Mouse (Mus musculus) midbrain, embryonic 15.5 days (tissue): ENCODE results near the gene Dact2. TPM values are rescaled to one million over a fixed set of nuclear protein-coding genes. Genes with fewer than 3 reads are reported as not detected.

Experiments
- ATAC-seq: fragments of 200-750 bp; cut with Nextera tagmentation; replicated peaks from 2 replicates; pipeline ENCODE4 v1.8.0; 2017; ENCODE audit warnings: moderate TSS enrichment
- H3K27ac ChIP-seq: fragments of 300-500 bp; sonication (generic); 2 replicates; pipeline ENCODE4 v1.5.1; 2015; ENCODE audit warnings: mild to moderate bottlenecking, inconsistent platforms
- H3K27me3 ChIP-seq: fragments of 300-500 bp; sonication (generic); replicated peaks from 2 replicates; pipeline ENCODE4 v1.6.1; 2015; ENCODE audit warnings: inconsistent platforms
- H3K36me3 ChIP-seq: fragments of 300-500 bp; sonication (generic); replicated peaks from 2 replicates; pipeline ENCODE4 v1.6.1; 2015; ENCODE audit warnings: inconsistent platforms
- H3K4me1 ChIP-seq: fragments of 300-500 bp; sonication (generic); 2 replicates; pipeline ENCODE4 v1.6.1; 2015; ENCODE audit warnings: inconsistent platforms
- H3K4me2 ChIP-seq: fragments of 300-500 bp; sonication (generic); 2 replicates; pipeline ENCODE4 v1.6.1; 2015; ENCODE audit warnings: inconsistent platforms, mild to moderate bottlenecking, moderate library complexity
- H3K4me3 ChIP-seq: fragments of 300-500 bp; sonication (generic); 2 replicates; pipeline ENCODE4 v1.5.1; 2015; ENCODE audit warnings: mild to moderate bottlenecking, inconsistent platforms
- H3K9ac ChIP-seq: fragments of 300-500 bp; sonication (generic); 2 replicates; pipeline ENCODE4 v1.6.1; 2015; ENCODE audit warnings: mild to moderate bottlenecking, inconsistent platforms
- H3K9me3 ChIP-seq: fragments of 300-500 bp; sonication (generic); 2 replicates; pipeline ENCODE4 v1.6.1; 2016; ENCODE audit warnings: inconsistent platforms
- WGBS: fragments of 180-500 bp; shearing (Covaris S2); methylation state at CpG from one replicate; pipeline ENCODE4 v1.1.7; 2015; ENCODE audit warnings: mixed read lengths; 5-methylcytosine and 5-hydroxymethylcytosine counted together
- polyA plus RNA-seq: library from polyadenylated mRNA; unstranded; fragments of >200 nt; fragmentation: Nextera tagmentation; extraction: Ambion mirVana; gene quantifications from 2 replicates; pipeline ENCODE4 v1.2.1, GENCODE M21; 2015

The Dact2 gene
- polyA plus RNA-seq, 1 experiment from 2014 or later, result 1.7 TPM

DNA sequence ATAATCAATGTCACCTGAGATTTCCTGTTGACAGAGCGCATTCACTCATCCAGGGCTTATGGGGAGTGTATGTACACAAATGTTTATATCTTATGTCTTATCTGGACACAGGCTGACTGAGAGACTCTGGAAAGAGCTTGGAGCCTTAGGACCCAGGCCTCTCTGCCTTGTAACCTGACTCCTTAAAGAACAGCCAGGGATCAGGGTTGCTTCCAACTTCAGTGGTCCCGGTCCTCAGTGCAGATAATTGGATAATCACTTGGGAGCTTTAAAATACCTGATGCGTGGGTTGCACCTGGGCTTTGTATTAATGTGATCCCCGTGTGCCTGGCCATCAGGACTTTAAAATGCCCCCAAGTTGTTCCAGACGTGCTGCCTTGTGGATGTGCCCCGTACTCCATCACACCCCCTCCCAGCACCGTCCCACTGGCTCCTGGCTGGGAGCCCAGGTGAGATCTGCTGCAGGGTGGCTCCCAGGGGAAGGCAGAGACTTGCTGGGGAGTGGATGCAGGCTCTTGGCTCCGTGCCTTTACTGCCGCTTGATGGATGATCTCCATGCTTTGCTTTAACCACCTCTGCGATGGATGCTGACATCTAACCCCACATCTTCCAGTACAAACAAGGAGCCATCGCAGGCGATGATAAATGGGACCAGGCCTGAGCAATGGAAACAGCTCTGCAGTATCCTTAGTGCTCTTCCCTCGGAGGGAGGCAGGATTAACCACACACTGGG is 26.8 kb upstream of the Dact2 start:
- WGBS, result 22% methylated on average over 13 of the region's 13 CpGs
- H3K9ac ChIP-seq, result no peak overlapping the region

DNA sequence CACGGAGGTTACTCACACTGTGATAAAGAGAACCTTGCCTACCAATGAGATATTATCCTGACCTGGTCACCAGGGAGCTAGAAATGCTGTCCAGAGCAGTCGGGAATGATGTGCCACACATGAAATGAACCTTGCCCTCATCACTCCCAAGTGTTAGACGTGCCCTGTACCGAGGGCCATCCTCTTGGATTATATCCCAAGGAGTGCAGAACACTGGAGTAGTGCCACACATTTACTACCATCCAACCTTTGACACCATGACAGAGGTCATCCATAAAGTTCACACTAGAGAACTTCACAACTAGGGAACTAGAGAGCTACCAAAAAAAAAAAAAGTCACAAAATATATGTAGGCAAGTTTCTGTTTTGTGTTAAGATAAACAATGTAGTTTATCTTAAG is 24.3 kb upstream of the Dact2 start:
- 0 out of 2 replicates have a peak, but pooled peaks cover 5% of the 10 kb centered on the region for H3K4me1 ChIP-seq
- H3K9ac ChIP-seq, result no peak overlapping the region
- ATAC-seq, result no peak
- no peak overlapping the region for H3K4me3 ChIP-seq
- no peaks in the 10 kb centered on the region for H3K27me3 ChIP-seq
- WGBS, result 85% methylated on average over 4 of the region's 4 CpGs
- no peaks in the 10 kb centered on the region for H3K9me3 ChIP-seq
- H3K27ac ChIP-seq, result no peak overlapping the region
- H3K4me2 ChIP-seq, result no peak overlapping the region
- no peaks in the 10 kb centered on the region for H3K36me3 ChIP-seq

More for the DNA sequence above, 26.8 kb upstream of the Dact2 start:
- Histone ChIP-seq H3K4me3 (no peak overlapping the region), H3K9me3 (no peaks in the 10 kb centered on the region), H3K4me1 (0 out of 2 replicates have a peak, but pooled peaks cover 5% of the 10 kb centered on the region), H3K27me3 (no peaks in the 10 kb centered on the region), H3K36me3 (no peaks in the 10 kb centered on the region), H3K4me2 (no peak overlapping the region), H3K27ac (no peak overlapping the region)
- no peak for ATAC-seq

DNA sequence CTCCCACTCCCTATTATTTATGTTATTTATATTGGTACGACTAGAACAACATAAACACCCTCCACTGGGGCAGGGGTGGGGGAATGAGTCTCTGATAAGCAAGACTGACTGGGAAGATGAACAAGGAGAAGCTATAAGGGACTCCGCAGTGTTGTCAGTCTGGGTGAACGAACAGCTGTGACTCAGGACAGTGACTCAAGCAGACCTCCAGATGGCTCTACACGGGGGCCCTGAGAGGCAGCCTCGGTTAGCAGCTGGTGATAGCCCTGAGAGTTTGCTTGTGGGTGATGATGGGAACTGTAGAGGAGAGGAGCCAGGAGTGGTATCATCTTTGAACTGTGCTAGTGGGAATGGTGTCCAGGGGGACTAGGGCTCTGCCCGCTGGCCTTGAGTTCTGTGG is 23.5 kb upstream of the Dact2 start:
- H3K4me1 ChIP-seq, result 0 out of 2 replicates have a peak, but pooled peaks cover 5% of the 10 kb centered on the region
- H3K27me3 ChIP-seq, result no peaks in the 10 kb centered on the region
- ATAC-seq, result 0 out of 2 replicates have a peak, but pooled peaks have one; percentile 21
- H3K4me3 ChIP-seq, result no peak overlapping the region
- no peak overlapping the region for H3K4me2 ChIP-seq
- H3K36me3 ChIP-seq, result no peaks in the 10 kb centered on the region
- no peak overlapping the region for H3K27ac ChIP-seq
- no peak overlapping the region for H3K9ac ChIP-seq
- H3K9me3 ChIP-seq, result no peaks in the 10 kb centered on the region
- WGBS, result 52% methylated on average over 6 of the region's 6 CpGs

- Histone ChIP-seq H3K4me1 (0 out of 2 replicates have a peak, but pooled peaks cover 5% of the 10 kb centered on the region), H3K4me2 (no peak overlapping the region), H3K36me3 (no peaks in the 10 kb centered on the region), H3K4me3 (no peak overlapping the region), H3K9ac (no peak overlapping the region), H3K27ac (no peak overlapping the region), H3K9me3 (no peaks in the 10 kb centered on the region), H3K27me3 (no peaks in the 10 kb centered on the region)
- WGBS, result 26% methylated on average over 4 of the region's 4 CpGs
- ATAC-seq, result no peak
These were observed 22.7 kb upstream of the Dact2 start for GRCm38 (mm10) chr17:14226778-14227177.

- Histone ChIP-seq H3K4me2 (no peak overlapping the region), H3K4me3 (no peak overlapping the region), H3K27ac (no peak overlapping the region), H3K36me3 (no peaks in the 10 kb centered on the region), H3K4me1 (0 out of 2 replicates have a peak, but pooled peaks cover 3% of the 10 kb centered on the region), H3K9me3 (no peaks in the 10 kb centered on the region), H3K27me3 (no peaks in the 10 kb centered on the region), H3K9ac (no peak overlapping the region)
- 80% methylated on average over 9 of the region's 9 CpGs for WGBS
- peak; percentile 34; the same call in 1 of the 2 replicates for ATAC-seq
These were observed 22.0 kb upstream of the Dact2 start for GRCm38 (mm10) chr17:14225982-14226652.

- Histone ChIP-seq H3K36me3 (no peaks in the 10 kb centered on the region), H3K4me3 (no peak overlapping the region), H3K27ac (no peak overlapping the region), H3K4me1 (no peaks in the 10 kb centered on the region), H3K4me2 (no peak overlapping the region), H3K9me3 (no peaks in the 10 kb centered on the region), H3K27me3 (no peaks in the 10 kb centered on the region), H3K9ac (no peak overlapping the region)
- peak; percentile 43 for ATAC-seq
- WGBS, result 23% methylated on average over 11 of the region's 11 CpGs
These were observed 17.9 kb upstream of the Dact2 start for GRCm38 (mm10) chr17:14221893-14222615.

- ATAC-seq, result 0 out of 2 replicates have a peak, but pooled peaks have one; percentile 40
- 67% methylated on average over 7 of the region's 7 CpGs for WGBS
- H3K36me3 ChIP-seq, result no peaks in the 10 kb centered on the region
These were observed 16.6 kb upstream of the Dact2 start for GRCm38 (mm10) chr17:14220606-14221202.

DNA sequence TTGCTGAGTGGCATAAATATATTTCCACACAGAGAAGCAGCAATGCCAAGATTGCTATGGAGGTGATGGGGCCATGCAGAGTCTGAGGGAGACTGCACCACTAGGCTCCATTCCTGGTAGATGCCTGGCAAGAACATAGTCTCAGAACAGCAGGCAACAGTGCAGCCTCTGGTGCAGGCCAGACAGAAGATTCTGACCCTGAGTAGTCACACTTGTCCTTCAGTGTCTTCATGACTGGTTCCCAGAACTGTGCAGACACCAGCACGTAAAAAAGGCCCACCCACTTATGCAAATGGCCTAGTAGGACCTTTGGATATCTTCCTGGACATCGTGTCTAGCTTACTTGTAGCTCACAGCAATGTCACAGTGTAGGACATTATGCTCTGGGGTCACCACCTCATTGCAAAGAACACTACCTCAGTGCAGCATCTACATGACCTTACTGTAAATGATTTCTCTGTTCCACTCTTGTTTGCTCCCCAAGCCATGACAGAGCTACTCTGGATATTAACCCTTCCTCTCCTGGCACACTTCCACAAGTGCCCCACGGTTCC is 9.9 kb upstream of the Dact2 start:
- H3K36me3 ChIP-seq, result no peaks in the 10 kb centered on the region
- no peak overlapping the region for H3K4me2 ChIP-seq
- no peaks in the 10 kb centered on the region for H3K9me3 ChIP-seq
- H3K27me3 ChIP-seq, result no peaks in the 10 kb centered on the region
- no peaks in the 10 kb centered on the region for H3K4me1 ChIP-seq
- 72% methylated on average over 3 of the region's 3 CpGs for WGBS
- no peak overlapping the region for H3K9ac ChIP-seq
- 0 out of 2 replicates have a peak, but pooled peaks have one; percentile 8 for ATAC-seq
- no peak overlapping the region for H3K4me3 ChIP-seq
- no peak overlapping the region for H3K27ac ChIP-seq

More at GRCm38 (mm10) chr17:14220606-14221202, 16.6 kb upstream of the Dact2 start:
- no peak overlapping the region for H3K9ac ChIP-seq
- no peak overlapping the region for H3K4me3 ChIP-seq
- no peaks in the 10 kb centered on the region for H3K9me3 ChIP-seq
- H3K4me2 ChIP-seq, result no peak overlapping the region
- H3K4me1 ChIP-seq, result no peaks in the 10 kb centered on the region
- H3K27ac ChIP-seq, result no peak overlapping the region
- H3K27me3 ChIP-seq, result no peaks in the 10 kb centered on the region

DNA sequence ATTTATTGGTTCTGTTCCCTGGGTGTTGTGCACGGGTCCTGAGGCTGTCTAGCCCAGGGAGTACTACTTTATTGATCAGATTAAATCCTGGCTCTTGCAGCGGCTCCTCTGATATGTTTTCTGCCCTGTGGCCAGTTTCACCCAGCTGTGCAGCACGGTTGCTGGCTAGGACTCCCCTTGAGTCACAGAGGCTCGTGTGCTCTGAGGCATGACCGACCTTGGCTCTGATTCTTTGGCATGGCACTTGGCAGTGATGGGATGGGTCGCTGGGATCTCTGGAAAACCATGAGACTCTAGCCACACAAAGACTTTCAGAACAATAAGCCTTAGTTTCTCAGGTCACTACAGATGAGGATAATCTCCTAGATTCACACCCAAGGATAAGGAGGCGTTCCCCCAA is 8.7 kb upstream of the Dact2 start:
- H3K27me3 ChIP-seq, result no peaks in the 10 kb centered on the region
- no peak overlapping the region for H3K4me2 ChIP-seq
- WGBS, result 61% methylated on average over 7 of the region's 7 CpGs
- no peaks in the 10 kb centered on the region for H3K9me3 ChIP-seq
- no peaks in the 10 kb centered on the region for H3K36me3 ChIP-seq
- no peak overlapping the region for H3K27ac ChIP-seq
- H3K9ac ChIP-seq, result no peak overlapping the region
- no peak for ATAC-seq
- H3K4me1 ChIP-seq, result no peaks in the 10 kb centered on the region
- no peak overlapping the region for H3K4me3 ChIP-seq

DNA sequence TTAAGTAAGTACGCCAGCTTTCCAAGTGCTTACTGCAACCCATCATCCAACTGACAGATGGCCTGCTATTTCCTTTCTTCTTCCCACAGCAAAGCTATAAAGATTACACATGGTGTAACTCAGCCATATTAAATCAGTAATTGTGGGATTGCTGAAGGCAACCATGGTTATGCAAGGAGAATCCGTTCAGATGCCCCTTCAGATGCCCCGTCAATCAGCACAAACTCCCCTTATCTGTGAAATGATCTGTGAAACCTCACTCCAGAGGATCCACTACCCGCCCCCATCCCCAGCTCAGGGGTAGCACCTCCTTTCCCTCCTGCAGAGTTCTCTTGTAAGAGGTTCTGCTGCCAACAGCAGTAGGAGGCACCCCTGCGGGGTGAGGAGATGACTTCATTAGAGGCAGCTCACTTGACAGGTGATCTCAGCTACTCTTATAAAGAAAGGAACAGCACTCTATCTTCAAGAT is 3.0 kb upstream of the Dact2 start:
- H3K4me3 ChIP-seq, result no peak overlapping the region
- H3K27me3 ChIP-seq, result peaks cover 38% of the 10 kb centered on the region
- no peaks in the 10 kb centered on the region for H3K9me3 ChIP-seq
- H3K9ac ChIP-seq, result no peak overlapping the region
- H3K4me2 ChIP-seq, result no peak overlapping the region
- 24% methylated on average over 5 of the region's 5 CpGs for WGBS
- no peak overlapping the region for H3K27ac ChIP-seq
- ATAC-seq, result no peak
- H3K4me1 ChIP-seq, result peaks cover 16% of the 10 kb centered on the region
- no peaks in the 10 kb centered on the region for H3K36me3 ChIP-seq

- WGBS, result 32% methylated on average over 3 of the region's 3 CpGs
- no peak overlapping the region for H3K4me2 ChIP-seq
- H3K4me3 ChIP-seq, result no peak overlapping the region
- H3K4me1 ChIP-seq, result peaks cover 26% of the 10 kb centered on the region
- peak; percentile 16 for ATAC-seq
- no peaks in the 10 kb centered on the region for H3K9me3 ChIP-seq
- H3K27ac ChIP-seq, result no peak overlapping the region
- peaks cover 47% of the 10 kb centered on the region for H3K27me3 ChIP-seq
- H3K36me3 ChIP-seq, result no peaks in the 10 kb centered on the region
- no peak overlapping the region for H3K9ac ChIP-seq
These were observed 2.0 kb upstream of the Dact2 start for GRCm38 (mm10) chr17:14206062-14206461.
